Mouse (Mus musculus) forebrain, embryonic 14.5 days (tissue): ENCODE measurements around the gene Chaf1b. TPM values are rescaled to one million over a fixed set of nuclear protein-coding genes. Genes with fewer than 3 reads are reported as not detected.

Experiments used
- ATAC-seq: fragments of 200-750 bp; cut with Nextera tagmentation; 2 replicates; pipeline ENCODE4 v1.8.0; 2017; ENCODE audit warnings: mild to moderate bottlenecking, moderate library complexity
- DNase-seq: peaks from one replicate; pipeline ENCODE4 v3.0.0-alpha.2; 2015; ENCODE audit warnings: low spot score
- H3K27ac ChIP-seq: fragments of 300-500 bp; sonication (generic); 2 replicates; pipeline ENCODE4 v1.5.1; 2014; ENCODE audit warnings: low read depth, mild to moderate bottlenecking, control low read depth, low read length, moderate library complexity
- H3K27me3 ChIP-seq: fragments of 300-500 bp; sonication (generic); replicated peaks from 2 replicates; pipeline ENCODE4 v1.6.1; 2014; ENCODE audit warnings: low read length, control low read depth, mixed read lengths; ENCODE audit not compliant: control insufficient read depth, insufficient read depth
- H3K36me3 ChIP-seq: fragments of 300-500 bp; sonication (generic); 2 replicates; pipeline ENCODE4 v1.6.1; 2014; ENCODE audit warnings: low read length, control low read depth; ENCODE audit not compliant: control insufficient read depth, insufficient read depth
- H3K4me1 ChIP-seq: fragments of 300-500 bp; sonication (generic); 2 replicates; pipeline ENCODE4 v1.6.1; 2014; ENCODE audit warnings: antibody characterized with exemption, low read length, control low read depth; ENCODE audit not compliant: control insufficient read depth, insufficient read depth
- H3K4me2 ChIP-seq: fragments of 300-500 bp; sonication (generic); 2 replicates; pipeline ENCODE4 v1.6.1; 2014; ENCODE audit warnings: mild to moderate bottlenecking, control low read depth, low read length
- H3K4me3 ChIP-seq: fragments of 300-500 bp; sonication (generic); 2 replicates; pipeline ENCODE4 v1.5.1; 2014; ENCODE audit warnings: low read depth, low read length, control low read depth
- H3K9ac ChIP-seq: fragments of 300-500 bp; sonication (generic); 2 replicates; pipeline ENCODE4 v1.6.1; 2014; ENCODE audit warnings: mild to moderate bottlenecking, low read length, control low read depth, moderate library complexity
- H3K9me3 ChIP-seq: fragments of 300-500 bp; sonication (generic); replicated peaks from 2 replicates; pipeline ENCODE4 v1.6.1; 2016; ENCODE audit warnings: low read length, control low read depth, mixed read lengths; ENCODE audit not compliant: control insufficient read depth
- WGBS: fragments of 180-500 bp; shearing (Covaris S2); extraction: QIAGEN DNeasy Blood & Tissue Kit; methylation state at CpG from one replicate; pipeline ENCODE4 v1.1.7; 2014; 5-methylcytosine and 5-hydroxymethylcytosine counted together
- polyA plus RNA-seq: library from polyadenylated mRNA; unstranded; fragments of >200 nt; fragmentation: Nextera tagmentation; extraction: Ambion mirVana; gene quantifications from 2 replicates; pipeline ENCODE4 v1.2.1, GENCODE M21; 2014

Gene Chaf1b
- 44.0 and 56.4 TPM in 2 replicates for polyA plus RNA-seq

- ATAC-seq (peak; percentile 94), DNase-seq (peak; percentile 98)
- Histone ChIP-seq H3K9ac (peak within 1 kb of the TSS; percentile 72), H3K36me3 (peaks cover 9% of the 10 kb centered on the region; the same call in 1 of the 2 replicates), H3K9me3 (no peaks in the 10 kb centered on the region), H3K4me2 (peak within 1 kb of the TSS; percentile 83), H3K27me3 (no peaks in the 10 kb centered on the region), H3K4me3 (peak within 1 kb of the TSS; percentile 69), H3K4me1 (peaks cover 6% of the 10 kb centered on the region; the same call in 1 of the 2 replicates), H3K27ac (no peak within 1 kb of the TSS)
- WGBS = under 1% methylated on average over 54 of the region's 54 CpGs
These were observed at the start of gene Chaf1b for GRCm38 (mm10) chr16:93883423-93884085. Chaf1b (plus strand) TSS chr16:93883901.

GRCm38 (mm10) chr16:93834076-93834475 is 49.6 kb upstream of the Chaf1b start:
- no peaks in the 10 kb centered on the region for H3K36me3 ChIP-seq
- 99% methylated on average over 2 of the region's 2 CpGs for WGBS
- no peak overlapping the region for H3K4me2 ChIP-seq

GRCm38 (mm10) chr16:93839049-93839448 is 44.7 kb upstream of the Chaf1b start:
- ATAC-seq = no peak
- 100% methylated on average over 1 of the region's 1 CpGs for WGBS
- no peak overlapping the region for H3K27ac ChIP-seq

More at GRCm38 (mm10) chr16:93834076-93834475, 49.6 kb upstream of the Chaf1b start:
- Histone ChIP-seq H3K4me3 (no peak overlapping the region), H3K9me3 (no peaks in the 10 kb centered on the region; the same call in 1 of the 2 replicates), H3K27ac (no peak overlapping the region), H3K4me1 (peaks cover 11% of the 10 kb centered on the region; the same call in 1 of the 2 replicates), H3K27me3 (no peaks in the 10 kb centered on the region), H3K9ac (no peak overlapping the region)
- ATAC-seq = no peak
- DNase-seq = no peak

GRCm38 (mm10) chr16:93850527-93850926 is 33.2 kb upstream of the Chaf1b start:
- WGBS = 99% methylated on average over 3 of the region's 3 CpGs
- H3K9ac ChIP-seq = no peak overlapping the region
- no peak overlapping the region for H3K4me3 ChIP-seq
- H3K4me1 ChIP-seq = no peaks in the 10 kb centered on the region
- no peak overlapping the region for H3K4me2 ChIP-seq
- DNase-seq (no peak), ATAC-seq (no peak)
- no peaks in the 10 kb centered on the region for H3K27me3 ChIP-seq
- H3K36me3 ChIP-seq = peaks cover 78% of the 10 kb centered on the region
- H3K9me3 ChIP-seq = no peaks in the 10 kb centered on the region
- no peak overlapping the region for H3K27ac ChIP-seq

More at GRCm38 (mm10) chr16:93839049-93839448, 44.7 kb upstream of the Chaf1b start:
- no peaks in the 10 kb centered on the region for H3K4me1 ChIP-seq
- H3K4me3 ChIP-seq = no peak overlapping the region
- H3K9ac ChIP-seq = no peak overlapping the region
- no peaks in the 10 kb centered on the region for H3K36me3 ChIP-seq
- no peaks in the 10 kb centered on the region for H3K27me3 ChIP-seq
- DNase-seq = no peak
- H3K4me2 ChIP-seq = no peak overlapping the region
- H3K9me3 ChIP-seq = no peaks in the 10 kb centered on the region; the same call in 1 of the 2 replicates

GRCm38 (mm10) chr16:93859967-93860366 is 23.7 kb upstream of the Chaf1b start:
- H3K36me3 ChIP-seq = peaks cover 77% of the 10 kb centered on the region
- whole genome bisulfite sequencing = 91% methylated on average over 4 of the region's 4 CpGs
- no peak for DNase-seq
- H3K27ac ChIP-seq = no peak overlapping the region
- no peaks in the 10 kb centered on the region for H3K4me1 ChIP-seq
- H3K9me3 ChIP-seq = no peaks in the 10 kb centered on the region
- ATAC-seq = no peak
- no peak overlapping the region for H3K4me2 ChIP-seq
- H3K27me3 ChIP-seq = no peaks in the 10 kb centered on the region
- no peak overlapping the region for H3K4me3 ChIP-seq
- H3K9ac ChIP-seq = no peak overlapping the region

- Histone ChIP-seq H3K36me3 (peaks cover 79% of the 10 kb centered on the region), H3K4me3 (no peak overlapping the region), H3K4me1 (no peaks in the 10 kb centered on the region), H3K9ac (no peak overlapping the region), H3K27ac (no peak overlapping the region), H3K4me2 (no peak overlapping the region), H3K27me3 (no peaks in the 10 kb centered on the region), H3K9me3 (no peaks in the 10 kb centered on the region)
- no peak for DNase-seq
- ATAC-seq = no peak
These were observed 23.0 kb upstream of the Chaf1b start for GRCm38 (mm10) chr16:93860686-93861085.

- no peaks in the 10 kb centered on the region for H3K9me3 ChIP-seq
- H3K4me1 ChIP-seq = no peaks in the 10 kb centered on the region
- H3K27me3 ChIP-seq = no peaks in the 10 kb centered on the region
- H3K27ac ChIP-seq = no peak overlapping the region
- no peak overlapping the region for H3K4me2 ChIP-seq
- H3K36me3 ChIP-seq = peaks cover 74% of the 10 kb centered on the region
- no peak for DNase-seq
- no peak for ATAC-seq
- H3K9ac ChIP-seq = no peak overlapping the region
- no peak overlapping the region for H3K4me3 ChIP-seq
- WGBS = 96% methylated on average over 13 of the region's 13 CpGs
These were observed 8.9 kb upstream of the Chaf1b start for GRCm38 (mm10) chr16:93874841-93875240.

- H3K27me3 ChIP-seq = no peaks in the 10 kb centered on the region
- no peak for DNase-seq
- H3K9ac ChIP-seq = no peak overlapping the region
- no peak overlapping the region for H3K4me3 ChIP-seq
- ATAC-seq = no peak
- 94% methylated on average over 6 of the region's 6 CpGs for WGBS
- no peak overlapping the region for H3K4me2 ChIP-seq
- no peak overlapping the region for H3K27ac ChIP-seq
- no peaks in the 10 kb centered on the region for H3K9me3 ChIP-seq
- H3K4me1 ChIP-seq = no peaks in the 10 kb centered on the region
- H3K36me3 ChIP-seq = peaks cover 44% of the 10 kb centered on the region
These were observed 5.9 kb upstream of the Chaf1b start for GRCm38 (mm10) chr16:93877612-93878380.
